Mouse (Mus musculus) spleen, postnatal 10 days (tissue): Measurements from ENCODE around the gene Lsm14a.

Experiments used
- DNase-seq, 2 experiments: peaks; one replicate each; pipeline ENCODE4 v3.0.0; 2021 to 2022; ENCODE audit warnings: low spot score in 2 of 2

Lsm14a gene

DNA sequence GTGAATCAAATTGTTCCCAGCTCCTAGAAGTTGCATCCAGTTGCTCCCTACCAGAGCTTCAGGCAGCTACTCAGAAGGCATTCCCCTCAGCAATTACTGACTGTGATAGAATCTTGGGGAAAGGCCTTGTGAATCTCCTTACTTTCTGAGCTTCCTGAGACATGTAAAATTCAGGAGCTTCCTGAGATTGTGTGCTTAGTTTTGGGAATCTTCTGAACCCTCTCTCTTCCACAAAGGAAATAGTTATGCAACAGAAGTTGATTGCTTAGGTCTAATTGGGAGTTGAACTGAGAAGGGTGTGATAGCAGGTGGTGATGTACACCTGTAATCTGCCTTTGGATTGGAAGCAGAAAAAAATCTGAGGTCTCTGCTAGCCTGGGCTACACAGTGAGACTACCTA is at the start of gene Lsm14a:
TSS of gene Lsm14a (minus strand) at position 101 of the 400 bp plus-strand sequence.
- DNase-seq: no peak

DNA sequence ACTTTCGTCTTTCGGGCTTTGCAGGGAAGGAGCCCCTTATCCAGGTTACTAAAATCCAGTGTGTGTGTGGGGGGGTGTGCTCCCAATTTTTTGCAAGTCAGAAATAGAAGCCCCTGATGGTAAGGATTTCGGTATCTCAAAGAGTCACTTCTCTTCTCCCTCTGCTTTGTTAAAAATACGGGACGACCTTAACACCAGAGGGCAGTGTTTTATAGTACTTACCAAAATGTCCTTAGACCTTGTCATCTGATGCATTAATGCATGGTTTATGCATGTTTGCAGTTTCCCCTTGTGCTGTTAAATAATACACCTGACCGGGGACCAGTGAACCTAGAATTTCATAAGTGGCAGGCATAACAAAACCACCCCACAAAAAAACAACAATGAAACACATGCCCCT is 45.8 kb upstream of the Lsm14a start:
- no peak for DNase-seq

- DNase-seq: no peak
Observed at GRCm38 (mm10) chr7:34433597-34433996, 40.5 kb upstream of the Lsm14a start.

- DNase-seq: no peak
Observed at GRCm38 (mm10) chr7:34421201-34421600, 28.1 kb upstream of the Lsm14a start.

DNA sequence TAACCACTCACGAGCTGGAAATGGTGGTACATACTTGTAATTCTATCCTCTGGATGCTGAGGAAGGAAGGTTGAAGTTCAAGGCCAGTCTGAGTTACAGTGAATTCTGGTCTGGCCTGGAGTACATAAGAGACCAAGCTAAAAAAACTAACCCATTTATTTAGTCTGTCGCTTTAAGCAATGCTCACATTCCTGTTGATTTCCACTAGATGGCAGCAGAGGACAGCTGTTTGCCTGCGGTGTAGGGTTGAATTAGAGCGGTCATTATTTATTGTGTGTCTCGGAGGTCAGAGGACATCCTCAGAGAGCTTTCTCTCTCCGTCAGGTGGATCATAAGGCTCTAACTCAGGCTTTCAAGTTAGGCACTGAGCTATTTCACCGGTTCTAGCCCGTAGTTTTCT is 14.4 kb upstream of the Lsm14a start:
- peak in 1 of 2 experiments; percentile 48 for DNase-seq

DNA sequence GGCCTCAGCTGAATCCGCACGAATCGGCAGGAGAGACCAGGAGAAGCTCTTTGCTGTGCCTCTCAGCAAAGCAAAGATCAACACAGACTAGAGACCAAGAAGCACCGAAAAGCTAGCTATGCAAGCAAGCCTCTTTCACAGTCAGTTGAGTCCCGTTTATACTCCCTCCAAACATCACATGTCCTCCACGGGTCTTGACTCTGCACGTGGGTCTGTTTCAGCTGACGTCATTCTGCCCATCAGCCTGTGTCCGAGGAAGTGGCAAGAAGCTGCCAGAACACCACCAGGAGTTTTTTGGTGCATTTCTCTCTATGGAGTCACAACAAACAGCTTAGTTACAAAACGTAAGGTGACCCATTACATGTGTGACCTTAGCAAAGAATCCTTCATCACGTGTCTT is 10.8 kb upstream of the Lsm14a start:
- DNase-seq: no peak

- DNase-seq: peak in 1 of 2 experiments; percentile 53
Observed at GRCm38 (mm10) chr7:34400070-34400469, 7.0 kb upstream of the Lsm14a start.

DNA sequence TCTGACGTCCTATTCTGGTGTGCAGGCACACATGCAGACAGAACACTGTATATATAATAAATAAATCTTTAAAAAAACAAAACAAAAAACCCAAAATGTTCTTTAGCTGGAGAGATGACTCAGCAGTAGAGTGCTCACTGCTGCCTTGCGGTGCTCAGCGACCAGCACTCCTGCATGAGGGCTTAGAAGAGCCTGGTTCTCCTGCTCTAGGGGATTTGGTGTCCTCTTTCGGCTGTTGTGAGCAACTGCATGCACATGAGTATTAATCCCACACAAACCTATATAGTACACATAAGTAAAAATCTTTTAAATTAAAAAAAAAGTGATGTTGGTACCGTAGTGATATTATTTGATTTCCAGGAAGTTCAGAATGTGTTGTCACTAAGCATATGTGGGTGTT is 5.7 kb upstream of the Lsm14a start:
- no peak for DNase-seq

DNA sequence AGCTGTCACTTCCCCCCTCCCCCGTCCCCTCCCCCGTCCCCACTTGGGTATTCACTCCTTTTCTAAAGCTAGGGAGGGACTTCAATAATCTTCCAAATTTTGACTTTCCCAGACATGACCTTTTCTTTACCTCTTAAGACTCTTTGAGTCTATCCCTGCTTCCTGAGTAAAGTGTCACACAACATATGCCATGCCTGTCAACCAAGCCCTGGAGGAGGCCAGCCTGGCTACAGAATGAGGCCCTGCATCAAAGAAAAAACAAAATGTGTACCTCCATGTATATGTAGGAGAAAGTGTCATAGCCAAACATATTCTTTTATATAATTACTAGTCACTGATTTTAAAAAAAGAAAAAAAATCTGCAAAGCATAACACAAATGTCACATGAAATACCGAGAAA is 3.7 kb upstream of the Lsm14a start:
- DNase-seq: no peak

GRCm38 (mm10) chr7:34395761-34396160 is 2.6 kb upstream of the Lsm14a start:
- no peak for DNase-seq

DNA sequence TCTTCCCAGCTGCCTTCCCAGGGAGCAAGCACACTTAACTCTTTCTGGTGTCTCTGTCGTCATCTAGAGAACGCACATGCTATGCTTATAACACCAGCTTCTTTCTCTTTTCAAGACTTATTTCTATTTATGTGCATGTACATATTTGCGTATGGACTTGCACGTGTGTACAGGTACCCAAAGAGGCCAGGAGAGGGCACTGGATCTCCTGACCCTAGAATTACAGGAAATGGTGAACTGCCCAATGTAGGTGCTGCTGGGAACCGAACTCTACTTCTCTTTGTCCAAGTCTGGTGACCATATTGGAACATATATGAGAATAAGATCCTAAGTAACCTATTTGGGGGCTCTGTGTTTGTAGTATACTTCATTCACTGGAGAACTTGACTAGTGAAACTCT is 1.5 kb upstream of the Lsm14a start:
- no peak for DNase-seq

DNA sequence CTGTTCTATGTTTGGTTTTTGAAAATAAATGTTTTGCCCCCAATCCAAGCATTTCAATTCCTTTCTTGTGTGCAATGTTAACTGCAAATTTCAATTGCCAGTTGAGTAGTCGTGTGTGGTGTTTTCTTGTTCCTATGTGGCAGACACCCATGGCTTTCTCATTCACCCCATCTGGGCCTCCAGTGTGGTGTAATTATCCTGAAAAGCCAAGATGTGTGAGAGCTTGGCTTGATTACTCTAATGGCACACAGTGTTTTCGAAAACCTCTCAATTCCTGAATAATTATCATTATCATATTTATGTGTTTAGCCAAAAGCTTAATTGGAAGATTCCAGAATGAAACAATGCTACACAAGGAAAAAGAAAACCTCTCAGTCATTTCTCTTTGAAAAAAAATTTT is 976 bp upstream of the Lsm14a start:
- no peak for DNase-seq

DNA sequence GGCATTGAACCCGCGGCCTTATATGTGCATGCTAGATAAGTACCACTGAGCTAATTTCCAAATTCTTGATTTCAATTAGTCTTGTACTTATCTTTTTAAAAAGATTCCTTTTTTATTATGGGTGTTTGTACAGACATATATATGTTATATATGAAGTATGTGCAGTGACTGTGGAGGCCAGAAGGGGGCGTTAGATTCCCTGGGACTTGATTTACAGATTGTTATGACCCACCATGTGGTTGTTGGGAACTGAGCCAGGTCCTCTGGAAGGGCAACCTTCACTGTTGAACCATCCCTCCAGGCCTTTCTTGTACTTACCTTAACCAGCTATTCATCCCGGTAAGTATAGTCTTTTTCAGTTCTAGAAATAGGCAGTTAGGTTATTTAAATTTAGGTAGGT is 780 bp downstream of the Lsm14a start:
- peak in 1 of 2 experiments; percentile 33 for DNase-seq

DNA sequence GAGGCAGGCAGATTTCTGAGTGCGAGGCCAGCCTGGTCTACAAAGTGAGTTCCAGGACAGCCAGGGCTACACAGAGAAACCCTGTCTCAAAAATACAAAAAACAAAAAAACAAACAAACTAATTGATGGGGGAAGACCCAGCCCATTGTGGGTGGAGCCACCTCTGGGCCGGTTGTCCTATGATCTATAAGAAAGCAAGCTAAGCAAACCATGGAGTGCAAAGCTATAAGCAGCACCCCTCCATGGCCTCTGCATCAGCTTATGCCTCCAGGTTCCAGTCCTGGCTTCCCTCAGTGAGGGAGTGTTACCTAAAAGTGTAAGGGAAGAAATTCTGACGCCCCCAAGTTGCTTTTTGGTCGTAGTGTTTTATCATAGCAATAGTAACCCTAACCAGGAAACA is 1.4 kb downstream of the Lsm14a start:
- DNase-seq: no peak

GRCm38 (mm10) chr7:34390834-34391155 is 2.3 kb downstream of the Lsm14a start:
- DNase-seq: no peak

- no peak for DNase-seq
Observed at GRCm38 (mm10) chr7:34390111-34390833, 2.8 kb downstream of the Lsm14a start.

GRCm38 (mm10) chr7:34389277-34390085 is 3.6 kb downstream of the Lsm14a start:
- peak; percentile 94 to 95 for DNase-seq

DNA sequence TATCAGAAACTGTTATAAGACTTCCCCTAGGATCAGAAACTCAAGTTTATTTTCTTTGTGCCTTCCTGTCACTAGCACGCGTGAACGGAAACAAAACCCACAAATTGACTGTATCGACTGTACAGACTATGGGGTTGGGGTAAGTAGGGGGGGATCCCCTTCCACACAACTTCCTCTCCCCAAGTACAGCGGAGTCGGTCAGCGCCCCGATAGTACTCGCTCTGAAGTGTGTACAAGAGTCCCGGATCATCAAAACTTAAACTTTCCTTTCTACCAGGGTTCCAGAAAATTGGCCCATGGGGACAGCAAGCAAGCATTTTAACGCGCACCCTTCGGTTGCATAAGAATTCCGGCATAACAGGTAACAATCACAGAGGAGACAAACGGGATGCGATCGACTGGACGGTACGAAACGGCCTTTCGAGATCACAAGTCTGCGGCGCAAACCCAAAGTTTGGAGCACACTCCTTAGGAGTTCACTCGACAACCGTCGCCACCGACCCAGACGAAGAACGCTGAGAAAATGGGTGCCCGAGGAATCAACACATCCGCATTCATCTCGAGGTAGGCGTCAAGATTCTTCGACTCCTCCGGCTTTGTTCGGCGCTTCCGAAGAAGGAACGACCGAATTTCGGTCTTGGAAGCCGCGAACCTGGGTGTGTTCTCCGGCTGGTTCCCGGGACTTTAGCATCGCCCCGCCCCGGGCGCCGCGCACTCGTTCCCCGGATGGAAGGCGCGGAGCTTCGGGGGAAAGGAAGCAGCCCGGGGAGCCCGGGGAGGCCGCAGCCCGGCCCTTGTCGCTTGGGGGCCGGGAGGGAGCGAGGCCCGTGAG is 4.5 kb downstream of the Lsm14a start:
- DNase-seq: peak; percentile 77 to 83

- peak; percentile 21 to 28 for DNase-seq
Observed at GRCm38 (mm10) chr7:34387784-34388444, 5.2 kb downstream of the Lsm14a start.

DNA sequence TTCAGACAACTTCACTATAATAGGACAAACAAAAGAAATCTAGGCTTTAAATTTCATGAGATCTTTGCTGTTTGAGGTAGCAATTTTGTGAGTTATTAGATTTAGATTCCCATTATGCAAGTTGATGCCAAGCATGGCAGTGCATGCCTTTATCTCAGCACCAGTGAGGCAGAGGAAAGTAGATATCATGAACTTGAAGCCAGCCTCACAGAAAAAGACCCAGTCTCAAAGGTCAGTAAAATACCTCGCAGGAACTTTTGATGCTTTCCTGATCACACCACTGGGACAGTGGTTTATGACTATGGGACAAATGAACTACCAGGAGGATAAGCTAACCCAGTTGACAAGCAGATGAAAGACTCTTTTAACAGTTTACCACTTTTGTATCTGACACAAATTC is 10.3 kb downstream of the Lsm14a start:
- DNase-seq: no peak

DNA sequence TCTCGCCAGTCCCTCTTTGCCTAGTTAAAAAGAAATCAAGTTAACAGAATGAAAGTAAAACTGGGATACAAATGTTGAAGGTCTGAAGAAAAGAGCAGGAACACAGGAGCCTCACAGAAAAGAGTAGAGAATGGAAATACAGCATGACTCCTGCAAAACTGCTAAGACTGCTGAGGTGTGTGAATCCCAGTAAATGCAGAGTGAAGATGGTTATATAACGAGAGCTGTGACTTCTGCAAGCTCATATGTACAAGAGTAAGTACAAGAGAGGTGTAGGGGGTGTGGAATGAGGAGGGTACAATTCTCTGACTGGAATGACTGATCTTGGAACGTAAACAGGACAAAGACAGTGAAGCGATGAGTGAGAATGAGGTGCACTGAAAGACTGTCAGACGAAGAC is 11.4 kb downstream of the Lsm14a start:
- DNase-seq: no peak

- DNase-seq: no peak
Observed at GRCm38 (mm10) chr7:34380311-34380710, 12.8 kb downstream of the Lsm14a start.
